Mouse (Mus musculus): ENCODE measurements around the gene Scgb1b12. TPM values are rescaled to one million over a fixed set of nuclear protein-coding genes. Genes with fewer than 3 reads are reported as not detected.
"Not testable (repeated sequence)": the region's sequence is repeated elsewhere in the genome, so short reads cannot be mapped to it uniquely, and the experiment has no call there.

Gene Scgb1b12
- total RNA-seq (2022), result not detected

- not testable (repeated sequence) for DNase-seq (ENCODE audit: low spot score in 2 of 2)
These were observed at the start of gene Scgb1b12 for GRCm38 (mm10) chr7:32333882-32334281. TSS of gene Scgb1b12 (plus strand) at chr7:32334182.

GRCm38 (mm10) chr7:32327145-32327544, 6.8 kb upstream of the Scgb1b12 start, which contains the start of gene Scgb2b12:
TSS of gene Scgb2b12 (minus strand) at chr7:32327245.
- not testable (repeated sequence) for DNase-seq (ENCODE audit: low spot score in 2 of 2)

Other genes with a start within 250 kb of the Scgb1b12 start
- not detected for gene Scgb1b10, start 233.3 kb upstream of the Scgb1b12 start, total RNA-seq (2022)
- gene Scgb2b11, start 123.0 kb upstream of the Scgb1b12 start, total RNA-seq (2022), result not detected
- not detected for gene Scgb1b11, start 111.3 kb upstream of the Scgb1b12 start, total RNA-seq (2022)
- gene Scgb2b12, start 6.9 kb upstream of the Scgb1b12 start, total RNA-seq (2022), result not detected
- not detected for gene Scgb1b29, start 107.4 kb downstream of the Scgb1b12 start, total RNA-seq (2022)